Mouse (Mus musculus): ENCODE results near the gene Tceanc2.
"Not testable (repeated sequence)": the region's sequence is repeated elsewhere in the genome, so short reads cannot be mapped to it uniquely, and the experiment has no call there.

Gene Tceanc2

GRCm38 (mm10) chr4:107126891-107127524 lies 51.9 kb downstream of the Tceanc2 start:
- no peak for DNase-seq (ENCODE audit: low spot score)

- no peak for DNase-seq (ENCODE audit: low spot score)
Measured at GRCm38 (mm10) chr4:107126389-107126788, 52.5 kb downstream of the Tceanc2 start.

GRCm38 (mm10) chr4:107125101-107125500 lies 53.8 kb downstream of the Tceanc2 start:
- no peak for DNase-seq (ENCODE audit: low spot score)

GRCm38 (mm10) chr4:107124376-107124775 lies 54.5 kb downstream of the Tceanc2 start:
- no peak for DNase-seq (ENCODE audit: low spot score)

- no peak for DNase-seq (ENCODE audit: low spot score)
Measured at GRCm38 (mm10) chr4:107121165-107121943, 57.6 kb downstream of the Tceanc2 start.

GRCm38 (mm10) chr4:107120676-107121075 lies 58.2 kb downstream of the Tceanc2 start:
- DNase-seq (ENCODE audit: low spot score), result no peak

- no peak for DNase-seq (ENCODE audit: low spot score)
Measured at GRCm38 (mm10) chr4:107119056-107119455, 59.9 kb downstream of the Tceanc2 start.

- DNase-seq (ENCODE audit: low spot score), result no peak
Measured at GRCm38 (mm10) chr4:107117741-107118385, 61.1 kb downstream of the Tceanc2 start.

- DNase-seq (ENCODE audit: low spot score), result no peak
Measured at GRCm38 (mm10) chr4:107114278-107114677, 64.6 kb downstream of the Tceanc2 start.

GRCm38 (mm10) chr4:107109181-107109580 lies 69.7 kb downstream of the Tceanc2 start:
- DNase-seq (ENCODE audit: low spot score), result not testable (repeated sequence)

- no peak for DNase-seq (ENCODE audit: low spot score)
Measured at GRCm38 (mm10) chr4:107108291-107108731, 70.6 kb downstream of the Tceanc2 start.

GRCm38 (mm10) chr4:107106777-107107176 lies 72.1 kb downstream of the Tceanc2 start:
- DNase-seq (ENCODE audit: low spot score), result no peak

- no peak for DNase-seq (ENCODE audit: low spot score)
Measured at GRCm38 (mm10) chr4:107102220-107102619, 76.7 kb downstream of the Tceanc2 start.

GRCm38 (mm10) chr4:107098791-107099525 lies 80.0 kb downstream of the Tceanc2 start:
- DNase-seq (ENCODE audit: low spot score), result no peak

GRCm38 (mm10) chr4:107098375-107098774 lies 80.5 kb downstream of the Tceanc2 start:
- DNase-seq (ENCODE audit: low spot score), result no peak

- no peak for DNase-seq (ENCODE audit: low spot score)
Measured at GRCm38 (mm10) chr4:107097871-107098270, 81.0 kb downstream of the Tceanc2 start.

GRCm38 (mm10) chr4:107096841-107097373 lies 82.0 kb downstream of the Tceanc2 start, which contains the start of gene Cdcp2:
Gene Cdcp2, plus strand, starts transcription at chr4:107096891.
- DNase-seq (ENCODE audit: low spot score), result no peak

- no peak for DNase-seq (ENCODE audit: low spot score)
Measured at GRCm38 (mm10) chr4:107096043-107096442, 82.9 kb downstream of the Tceanc2 start.

- DNase-seq (ENCODE audit: low spot score), result no peak
Measured at GRCm38 (mm10) chr4:107094484-107095187, 84.3 kb downstream of the Tceanc2 start.

GRCm38 (mm10) chr4:107091696-107092095 lies 87.2 kb downstream of the Tceanc2 start:
- no peak for DNase-seq (ENCODE audit: low spot score)

- DNase-seq (ENCODE audit: low spot score), result peak; percentile 42
Measured at GRCm38 (mm10) chr4:107084858-107085257, 94.1 kb downstream of the Tceanc2 start.
